Mouse (Mus musculus) cerebellum, adult (tissue): ENCODE data around the gene Otud7b.
A peak's percentile ranks its signal among the peaks of the same experiment; 100 is the strongest.

Experiments used
- ATAC-seq: cut with Nextera tagmentation; 2 replicates; pipeline ENCODE4 v1.9.2; 2017; ENCODE audit warnings: mild to moderate bottlenecking, moderate library complexity, mixed read lengths; ENCODE audit not compliant: insufficient number of reproducible peaks, low FRiP score, low TSS enrichment

Otud7b gene

DNA sequence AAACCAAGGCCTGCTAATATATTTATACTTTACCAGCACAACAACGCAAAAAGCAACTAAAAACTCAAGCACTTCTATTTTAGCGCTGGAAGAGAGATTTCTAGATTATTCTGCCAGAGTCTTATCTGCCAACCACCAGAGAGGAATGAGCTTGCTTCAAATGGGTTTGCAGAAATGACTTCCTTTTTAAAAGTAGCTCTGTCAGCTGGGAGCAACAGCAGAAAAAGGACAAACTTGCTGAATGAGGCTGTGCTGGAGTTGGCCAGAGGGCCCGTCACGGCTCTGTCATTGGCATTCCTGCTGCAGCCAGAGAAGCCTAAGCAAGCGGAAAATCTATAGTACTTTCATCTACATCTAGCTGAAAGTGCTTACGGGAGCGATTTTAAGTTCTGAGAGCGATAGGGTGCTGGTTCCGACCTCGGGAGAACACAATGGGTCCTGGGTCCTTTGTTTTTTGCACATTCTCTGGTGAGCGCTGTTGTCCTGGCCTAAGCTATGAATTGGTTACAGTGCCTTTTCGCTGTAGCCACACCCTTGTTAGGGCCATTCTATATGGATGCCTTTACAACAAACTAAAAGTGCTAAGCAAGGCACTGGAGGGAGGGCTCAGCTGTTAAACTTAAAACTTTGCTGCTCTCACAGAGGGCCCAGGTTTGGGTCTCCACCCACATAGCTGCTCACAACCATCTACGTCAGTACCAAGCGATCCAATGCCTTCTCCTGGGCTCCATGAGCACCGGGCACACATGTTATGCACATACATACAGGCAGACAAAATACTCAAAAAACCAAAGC is 21.4 kb upstream of the Otud7b start:
- no peak for ATAC-seq

- no peak for ATAC-seq
These were observed 20.1 kb upstream of the Otud7b start for GRCm38 (mm10) chr3:96084146-96084755.

DNA sequence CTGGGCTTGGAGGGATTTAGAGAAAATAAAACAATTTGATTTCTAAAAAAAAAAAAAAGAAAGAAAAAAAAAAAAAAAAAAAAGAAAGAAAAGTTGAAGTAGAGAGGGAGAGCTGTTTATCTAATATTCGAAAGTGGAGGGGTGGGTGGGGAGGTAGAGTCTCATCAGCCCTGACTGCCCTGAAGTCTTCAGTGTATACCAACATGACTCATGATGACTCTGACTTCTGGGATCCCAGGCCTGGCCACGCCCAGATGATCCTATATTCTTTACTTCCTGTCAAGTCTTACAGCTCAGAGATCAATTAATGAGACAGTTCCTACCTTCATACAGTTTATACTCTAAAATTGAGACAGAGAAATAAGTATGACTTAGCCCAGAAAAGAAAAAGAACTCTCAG is 17.1 kb upstream of the Otud7b start:
- no peak for ATAC-seq

DNA sequence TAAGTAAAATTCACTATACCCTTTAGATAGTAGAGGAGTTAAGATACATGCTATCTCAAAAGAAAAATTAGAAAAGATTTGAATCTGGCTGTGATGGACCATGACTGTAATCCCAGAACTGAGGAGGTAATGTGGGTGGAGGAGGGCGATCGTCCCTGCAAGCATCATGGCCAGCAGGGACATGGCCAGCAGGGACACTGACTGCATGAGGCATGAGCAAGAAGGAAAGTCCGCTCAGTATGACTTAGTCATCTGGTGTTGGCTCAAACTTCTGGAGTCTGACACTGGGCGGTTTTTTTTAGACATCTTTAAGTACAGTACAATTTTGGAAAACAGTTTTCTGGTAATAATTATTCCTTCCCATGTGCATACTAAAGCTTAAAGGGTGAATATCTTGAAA is 16.5 kb upstream of the Otud7b start:
- ATAC-seq, result no peak

DNA sequence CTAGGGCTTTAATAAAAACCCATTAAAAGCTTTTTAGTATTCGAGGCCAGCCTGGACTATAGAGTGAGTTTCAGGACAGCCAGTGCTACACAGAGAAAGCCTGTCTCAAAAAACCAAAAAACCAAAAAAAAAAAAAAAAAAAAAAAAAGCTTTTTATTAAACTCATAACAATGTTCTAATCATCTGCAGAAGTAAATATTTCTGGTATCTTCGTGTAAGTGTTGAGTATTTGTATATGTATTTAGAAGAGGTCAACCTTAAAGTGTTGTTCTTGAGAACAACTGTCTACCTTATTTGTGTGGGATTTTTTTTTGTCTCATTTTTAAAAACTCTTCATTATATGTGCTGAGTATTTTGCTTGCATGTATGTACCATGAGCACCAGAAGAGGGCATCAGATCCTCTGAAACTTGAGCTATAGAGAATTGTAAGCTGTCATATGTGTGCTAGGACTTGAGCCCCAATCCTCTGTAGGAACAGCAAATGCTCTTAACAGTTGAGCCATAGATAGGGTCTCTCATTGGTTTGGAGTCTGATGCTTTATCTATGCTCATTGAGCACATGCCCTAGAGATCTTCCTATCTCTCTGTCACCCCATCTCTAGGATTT is 14.3 kb upstream of the Otud7b start:
- ATAC-seq, result no peak

GRCm38 (mm10) chr3:96091146-96091545 is 13.2 kb upstream of the Otud7b start:
- no peak for ATAC-seq

DNA sequence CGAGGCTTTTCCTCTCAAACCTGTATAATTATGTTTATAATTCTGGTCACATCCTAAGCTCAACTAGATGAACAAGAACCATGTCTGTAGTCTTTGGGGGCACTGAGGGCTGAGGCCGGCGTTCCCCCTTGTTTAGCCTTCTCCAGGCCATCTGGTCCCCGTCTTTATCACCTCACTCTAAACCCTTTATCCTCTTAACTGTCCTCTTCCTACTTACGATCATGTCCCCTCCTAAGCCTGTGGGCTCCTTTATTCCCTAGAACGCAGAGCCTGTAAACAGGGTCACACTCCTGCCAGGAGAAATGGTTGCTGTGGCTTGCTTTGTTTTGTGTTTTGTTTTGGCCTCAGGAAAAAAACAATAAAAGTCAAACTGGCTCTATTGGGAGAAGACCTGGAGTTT is 12.4 kb upstream of the Otud7b start:
- ATAC-seq, result no peak

DNA sequence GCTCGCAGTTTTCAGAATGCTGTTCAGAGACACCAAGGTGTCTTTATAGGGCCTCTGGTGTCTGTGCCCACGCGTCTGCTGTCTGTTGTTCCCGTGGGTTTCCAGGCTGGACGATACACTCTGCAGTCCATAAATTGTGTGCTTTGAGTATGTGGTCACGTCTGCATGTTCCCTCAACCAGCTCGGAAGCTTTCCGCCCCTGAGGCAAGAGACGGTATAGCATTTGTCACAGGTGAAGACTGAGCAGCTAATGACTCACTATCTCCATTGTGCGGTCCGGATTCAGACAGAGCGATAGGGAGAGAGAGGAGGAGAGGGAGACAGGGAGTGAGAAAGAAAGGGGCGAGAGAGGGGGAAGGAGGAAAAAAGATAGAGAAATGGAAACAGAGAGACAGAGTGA is 10.8 kb upstream of the Otud7b start:
- ATAC-seq, result no peak

- no peak for ATAC-seq
These were observed 10.1 kb upstream of the Otud7b start for GRCm38 (mm10) chr3:96094203-96094602.

DNA sequence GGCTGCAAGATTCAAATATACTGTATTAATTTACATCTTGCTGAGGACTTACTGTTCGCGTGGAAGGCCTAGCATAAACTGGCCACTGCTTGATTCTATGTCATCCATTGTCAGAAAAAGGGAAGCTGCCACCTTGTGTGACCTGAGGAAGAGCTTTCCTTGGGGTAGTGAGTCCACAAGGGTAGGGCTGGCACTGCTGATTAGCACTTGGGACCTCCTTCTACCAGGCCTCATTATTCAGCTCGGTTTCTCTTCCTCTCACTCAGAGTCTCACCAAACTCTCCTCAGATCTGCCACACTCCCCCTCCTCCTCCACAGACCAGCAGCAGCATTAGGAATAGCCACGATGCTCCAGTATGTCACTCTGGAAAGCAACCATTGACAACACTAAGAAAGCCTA is 6.2 kb upstream of the Otud7b start:
- ATAC-seq, result no peak

DNA sequence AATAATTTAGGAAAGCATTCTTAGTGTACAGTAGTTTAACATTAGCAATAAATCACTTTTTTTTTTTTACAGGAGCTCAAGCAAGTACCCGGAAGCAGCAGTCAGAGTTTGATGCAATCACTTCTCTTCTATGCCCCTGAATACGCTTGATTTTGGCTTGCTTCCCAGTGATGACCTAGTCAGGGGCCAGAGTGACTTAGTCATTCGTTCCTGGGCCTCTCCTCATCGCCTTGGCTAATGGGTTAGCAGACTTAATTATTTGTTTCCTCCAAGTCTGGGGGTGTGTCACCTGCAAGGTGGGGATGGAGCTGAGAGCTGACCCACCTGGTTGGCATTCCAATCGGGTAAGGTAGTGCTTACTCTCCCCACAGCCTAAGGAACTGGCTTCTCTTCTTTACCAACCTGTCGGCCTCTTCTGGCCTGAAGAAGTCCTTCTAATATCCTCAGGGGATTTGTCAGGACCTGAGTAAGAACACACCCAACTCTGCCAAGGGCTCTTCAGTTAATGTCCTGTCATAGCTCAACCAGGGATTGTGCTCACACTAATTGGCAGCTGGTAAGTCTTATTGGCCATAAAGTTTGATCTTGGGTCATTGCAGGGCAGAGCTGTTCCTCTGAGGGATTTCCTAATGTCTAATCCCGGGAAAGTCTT is 5.6 kb upstream of the Otud7b start:
- ATAC-seq, result no peak

GRCm38 (mm10) chr3:96102100-96102872 is 2.0 kb upstream of the Otud7b start:
- no peak for ATAC-seq

DNA sequence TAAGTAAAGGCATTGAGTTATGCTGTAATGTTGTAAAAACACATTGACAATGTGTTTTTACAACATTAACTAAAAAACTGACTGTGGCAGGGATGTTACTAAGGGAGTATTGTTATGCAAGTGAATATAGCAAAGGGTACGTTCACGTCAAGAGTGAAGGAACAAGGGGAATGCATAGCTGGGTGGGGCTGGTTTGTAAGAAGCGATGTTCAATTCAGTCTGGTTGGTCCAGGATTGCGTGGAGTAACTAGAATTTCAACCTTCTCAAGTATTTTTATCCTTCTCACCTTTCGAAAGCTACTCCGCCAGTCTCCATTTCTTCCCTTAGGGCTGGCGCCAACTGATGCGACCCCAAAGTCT is 446 bp upstream of the Otud7b start:
- ATAC-seq, result 0 out of 2 replicates have a peak, but pooled peaks have one; percentile 12

GRCm38 (mm10) chr3:96105232-96105747 is 963 bp downstream of the Otud7b start:
- no peak for ATAC-seq

GRCm38 (mm10) chr3:96106151-96106550 is 1.8 kb downstream of the Otud7b start:
- no peak for ATAC-seq

GRCm38 (mm10) chr3:96108315-96108714 is 4.0 kb downstream of the Otud7b start:
- no peak for ATAC-seq

DNA sequence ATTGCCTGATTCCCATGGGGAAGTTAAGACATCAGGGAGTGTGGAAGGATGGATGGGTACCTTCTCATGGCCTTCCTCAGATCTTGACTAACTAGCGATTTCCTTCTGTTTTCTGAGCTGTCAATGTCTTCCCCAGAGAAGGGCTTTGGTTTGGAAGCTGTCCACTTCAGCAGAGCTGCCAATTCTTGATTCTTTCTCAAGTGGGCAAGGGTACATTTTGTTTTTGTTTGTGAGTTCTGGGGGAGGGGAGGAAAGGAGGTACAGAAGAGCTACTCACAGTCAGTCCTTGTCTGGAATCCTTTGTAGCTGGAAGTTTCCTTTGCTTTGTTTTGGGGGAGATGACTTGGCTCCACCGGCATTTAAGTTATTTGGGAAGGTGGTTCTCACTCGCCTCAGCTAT is 8.9 kb downstream of the Otud7b start:
- ATAC-seq, result no peak

DNA sequence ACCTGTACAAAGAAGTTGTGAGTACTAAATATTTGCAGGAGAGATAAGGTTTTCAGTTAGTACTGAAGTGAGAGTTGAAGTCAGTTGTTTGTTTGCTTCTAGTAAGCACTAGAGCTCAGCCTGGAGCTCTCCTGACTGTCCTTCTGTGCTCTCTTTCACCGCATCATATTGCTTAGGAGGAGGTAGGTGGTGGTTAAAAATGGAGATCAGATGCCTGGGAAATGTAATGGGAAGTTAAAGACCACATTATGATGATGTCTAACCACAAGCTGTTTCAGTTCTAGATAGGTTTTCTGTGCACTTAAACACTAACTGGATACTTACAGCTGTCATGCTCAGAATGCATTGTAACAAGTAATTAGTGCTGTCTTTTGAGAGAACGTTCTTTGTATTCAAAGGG is 13.8 kb downstream of the Otud7b start:
- no peak for ATAC-seq

DNA sequence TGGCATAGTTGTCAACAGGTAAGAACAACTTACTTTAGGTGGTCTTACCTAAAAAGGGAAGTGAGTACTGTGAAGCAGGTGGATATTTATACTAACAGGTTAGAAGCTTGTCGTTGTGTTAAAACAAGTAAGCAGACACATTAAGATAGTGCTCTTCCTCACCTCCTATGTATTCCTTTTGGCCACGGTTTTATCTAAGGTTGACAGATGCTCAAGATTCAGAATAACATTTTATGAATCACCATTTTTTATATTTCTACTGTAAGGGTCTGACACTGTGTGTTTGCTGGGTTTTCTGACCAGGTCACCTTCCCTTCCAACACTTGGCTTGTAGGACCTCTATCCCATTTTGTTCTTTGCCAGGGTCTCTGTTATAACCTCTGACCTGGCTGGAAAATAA is 14.4 kb downstream of the Otud7b start:
- ATAC-seq, result no peak

DNA sequence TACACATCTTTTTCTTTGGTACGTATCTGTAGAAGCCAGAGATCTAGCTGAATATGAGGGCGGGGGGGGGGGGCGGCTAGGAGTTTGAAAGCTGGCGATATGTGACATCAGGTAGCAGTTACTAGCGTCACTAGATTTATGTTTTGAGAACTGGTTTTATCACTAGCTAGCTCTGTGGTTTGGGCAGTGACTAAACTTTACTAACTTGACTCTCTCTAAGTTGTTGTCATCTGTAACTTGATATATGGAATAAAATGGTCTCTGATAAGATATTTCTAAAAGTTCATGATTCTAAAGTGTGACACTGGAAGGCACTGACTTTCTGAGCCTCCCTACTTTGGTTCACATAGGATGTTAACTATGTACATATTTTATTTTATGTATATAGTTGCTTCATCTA is 19.9 kb downstream of the Otud7b start:
- no peak for ATAC-seq
